Comparison of ENCODE assay signal across 10 mouse cellular contexts in genomic region chr3:127107281-127107680, GRCm38 (mm10).
DNase-seq lines count a peak whose midpoint lies in the region; ATAC-seq and TF ChIP-seq lines count a peak whose summit lies in the region.
"Had no signal": no experiment of that assay in that cellular context is flagged by ENCODE, and none has a peak within 500 bp of the region (broad histone marks: within the 10 kb centered on the region; RNA-seq: fewer than 3 reads in every experiment).

No protein-coding gene starts in this region.

- no peaks in the 10 kb centered on the region; the same call in 1 of the 2 replicates for H3K79me2 ChIP-seq in heart, adult 2 months (replicated peaks; ENCODE audit: control insufficient read depth, insufficient read depth, low read length)

- peak; percentile 10 to 25 for DNase-seq in heart, adult 2 months
- no peak for DNase-seq in heart, adult 8-10 months (ENCODE audit: low spot score)
- DNase-seq in brain, embryonic 14.5 days (ENCODE audit: low read depth) = peak; percentile 51
- peak; percentile 35 to 49 for DNase-seq in layer of hippocampus, adult 8-10 months (ENCODE audit: low spot score in 2 of 2)
- DNase-seq in ovary, postnatal 14 days (ENCODE audit: low spot score) = no peak
- DNase-seq in thymus, adult 18-20 months = no peak

- no peak for TF ChIP-seq POLR2A in heart, adult 2 months (IDR thresholded peaks at IDR 0.05; ENCODE audit: insufficient read depth, low read depth, low read length)
- no peak for TF ChIP-seq POLR2A in brain, embryonic 14.5 days (IDR thresholded peaks at IDR 0.05; ENCODE audit: borderline replicate concordance, extremely low read depth, insufficient read depth, insufficient read length, poor library complexity, severe bottlenecking)

- intact Hi-C loops in heart, adult 2 months (cut with DNase I) = no loop called here

- TF ChIP-seq CTCF in heart, adult 2 months (IDR thresholded peaks at IDR 0.05) = no peak
- no peak for TF ChIP-seq CTCF in brain, embryonic 14.5 days (IDR thresholded peaks at IDR 0.05; ENCODE audit: borderline replicate concordance, extremely low read depth, insufficient read depth, insufficient read length)

- H3K4me1 ChIP-seq in heart, adult 2 months (ENCODE audit: control insufficient read depth, insufficient read depth, low read length) = no peaks in the 10 kb centered on the region
- H3K4me1 ChIP-seq in embryonic facial prominence, embryonic 15.5 days = peaks cover 15% of the 10 kb centered on the region

- H3K4me2 ChIP-seq in embryonic facial prominence, embryonic 15.5 days (replicated peaks) = no peak overlapping the region

- no peak for TF ChIP-seq EP300 in heart, adult 2 months (IDR thresholded peaks at IDR 0.05; ENCODE audit: insufficient read depth, low read depth, low read length)

- H3K4me3 ChIP-seq in heart, adult 2 months = no peak overlapping the region
- no peak overlapping the region for H3K4me3 ChIP-seq in embryonic facial prominence, embryonic 15.5 days (replicated peaks)

- H3K27ac ChIP-seq in heart, adult 2 months = no peak overlapping the region
- no peak overlapping the region for H3K27ac ChIP-seq in embryonic facial prominence, embryonic 15.5 days (replicated peaks)
- H3K27ac ChIP-seq: liver, embryonic 14.5 days; stomach, postnatal 0 days had no signal

- H3K9ac ChIP-seq in heart, adult 2 months (ENCODE audit: low read depth, low read length) = no peak overlapping the region
- H3K9ac ChIP-seq in embryonic facial prominence, embryonic 15.5 days = no peak overlapping the region
- H3K9ac ChIP-seq: liver, embryonic 14.5 days had no signal

- WGBS in heart, adult 2 months = 52% methylated on average over 5 of the region's 5 CpGs
- 37% methylated on average over 5 of the region's 5 CpGs for WGBS in embryonic facial prominence, embryonic 15.5 days

- H3K9me3 ChIP-seq in embryonic facial prominence, embryonic 15.5 days (replicated peaks) = no peaks in the 10 kb centered on the region

- H3K36me3 ChIP-seq in heart, adult 2 months (ENCODE audit: control insufficient read depth, insufficient read depth, low read length) = no peaks in the 10 kb centered on the region
- no peaks in the 10 kb centered on the region for H3K36me3 ChIP-seq in embryonic facial prominence, embryonic 15.5 days

- no peaks in the 10 kb centered on the region for H3K27me3 ChIP-seq in heart, adult 2 months (ENCODE audit: control insufficient read depth, insufficient read depth, low read length)
- no peaks in the 10 kb centered on the region for H3K27me3 ChIP-seq in embryonic facial prominence, embryonic 15.5 days

- peak; percentile 45; the same call in 1 of the 2 replicates for ATAC-seq in embryonic facial prominence, embryonic 15.5 days (ENCODE audit: insufficient number of reproducible peaks, low FRiP score, low TSS enrichment, low read depth)
- ATAC-seq in megakaryocyte, adult 5-6 weeks (ENCODE audit: poor library complexity, severe bottlenecking) = no peak

Comparison
In these comparisons a context has a peak if more than half of its experiments do, and no peak if none do; other contexts are left out.
1. DNase-seq: peak in heart, adult 2 months (2 of 2), brain, embryonic 14.5 days (single experiment) and layer of hippocampus, adult 8-10 months (2 of 2); none in heart, adult 8-10 months (single experiment), ovary, postnatal 14 days (single experiment) and thymus, adult 18-20 months (0 of 2).